Mouse (Mus musculus) olfactory bulb, adult 2 months (tissue): ENCODE data around the gene Slc15a2.

Experiments used
- CTCF ChIP-seq: fragments of 200-500 bp; IDR thresholded peaks from 2 replicates; pipeline ENCODE4 v1.5.1; 2012; ENCODE audit warnings: low read depth, mild to moderate bottlenecking, low read length, moderate library complexity; ENCODE audit not compliant: insufficient read depth
- POLR2A ChIP-seq: fragments of 200-500 bp; IDR thresholded peaks from 2 replicates; pipeline ENCODE4 v1.6.1; 2012; ENCODE audit warnings: mild to moderate bottlenecking, low read depth, low read length, moderate library complexity; ENCODE audit not compliant: insufficient read depth

- no peak for TF ChIP-seq CTCF
- no peak for TF ChIP-seq POLR2A
These were observed 52.2 kb downstream of the Slc15a2 start for GRCm38 (mm10) chr16:36732572-36732971.
